Mouse (Mus musculus) lung, postnatal 0 days (tissue): Measurements from ENCODE around the gene Dnmt1. TPM values are rescaled to one million over a fixed set of nuclear protein-coding genes. Genes with fewer than 3 reads are reported as not detected.

Source experiments
- ATAC-seq: fragments of 200-750 bp; cut with Nextera tagmentation; 2 replicates; pipeline ENCODE4 v1.8.0; 2017; ENCODE audit warnings: moderate library complexity
- DNase-seq: peaks from one replicate; pipeline ENCODE4 v3.0.0-alpha.2; 2016; ENCODE audit warnings: low spot score
- H3K27ac ChIP-seq: fragments of 300-500 bp; sonication (generic); 2 replicates; pipeline ENCODE4 v1.5.1; 2014; ENCODE audit warnings: antibody characterized with exemption, mild to moderate bottlenecking, low read length, mixed read lengths
- H3K27me3 ChIP-seq: fragments of 300-500 bp; sonication (generic); replicated peaks from 2 replicates; pipeline ENCODE4 v1.6.1; 2014; ENCODE audit warnings: low read length, mixed read lengths; ENCODE audit not compliant: insufficient read depth
- H3K36me3 ChIP-seq: fragments of 300-500 bp; sonication (generic); 2 replicates; pipeline ENCODE4 v1.6.1; 2014; ENCODE audit warnings: low read length, mixed read lengths; ENCODE audit not compliant: insufficient read depth
- H3K4me1 ChIP-seq: fragments of 300-500 bp; sonication (generic); 2 replicates; pipeline ENCODE4 v1.6.1; 2014; ENCODE audit warnings: antibody characterized with exemption, low read depth, low read length, mixed read lengths; ENCODE audit not compliant: insufficient read depth
- H3K4me2 ChIP-seq: fragments of 300-500 bp; sonication (generic); replicated peaks from 2 replicates; pipeline ENCODE4 v1.6.1; 2014; ENCODE audit warnings: low read depth, mild to moderate bottlenecking, low read length, moderate library complexity, mixed read lengths
- H3K4me3 ChIP-seq: fragments of 300-500 bp; sonication (generic); 2 replicates; pipeline ENCODE4 v1.5.1; 2014; ENCODE audit warnings: low read depth, low read length
- H3K9ac ChIP-seq: fragments of 300-500 bp; sonication (generic); replicated peaks from 2 replicates; pipeline ENCODE4 v1.6.1; 2014; ENCODE audit warnings: low read depth, mild to moderate bottlenecking
- H3K9me3 ChIP-seq: fragments of 300-500 bp; sonication (generic); 2 replicates; pipeline ENCODE4 v1.6.1; 2016; ENCODE audit warnings: low read length, mixed read lengths
- CTCF ChIP-seq: IDR thresholded peaks from 2 replicates; pipeline ENCODE4 v1.5.1; 2016; ENCODE audit warnings: antibody characterized with exemption, mild to moderate bottlenecking
- EP300 ChIP-seq: IDR thresholded peaks from 2 replicates; pipeline ENCODE4 v1.6.1; 2016; ENCODE audit warnings: antibody characterized with exemption, mild to moderate bottlenecking, control low read depth
- WGBS: fragments of 180-500 bp; shearing (Covaris S2); extraction: QIAGEN DNeasy Blood & Tissue Kit; methylation state at CpG from one replicate; pipeline ENCODE4 v1.1.7; 2014; 5-methylcytosine and 5-hydroxymethylcytosine counted together
- microRNA-seq: library from miRNA; unstranded; fragments of <30 nt; microRNA quantifications from one replicate; pipeline ENCODE4, GENCODE M21; 2016
- polyA plus RNA-seq: library from polyadenylated mRNA; unstranded; fragments of >200 nt; fragmentation: Nextera tagmentation; extraction: Ambion mirVana; gene quantifications from 2 replicates; pipeline ENCODE4 v1.2.1, GENCODE M21; 2015

Dnmt1 gene
- polyA plus RNA-seq, 1 experiment from 2014 or later = 14.5 TPM

DNA sequence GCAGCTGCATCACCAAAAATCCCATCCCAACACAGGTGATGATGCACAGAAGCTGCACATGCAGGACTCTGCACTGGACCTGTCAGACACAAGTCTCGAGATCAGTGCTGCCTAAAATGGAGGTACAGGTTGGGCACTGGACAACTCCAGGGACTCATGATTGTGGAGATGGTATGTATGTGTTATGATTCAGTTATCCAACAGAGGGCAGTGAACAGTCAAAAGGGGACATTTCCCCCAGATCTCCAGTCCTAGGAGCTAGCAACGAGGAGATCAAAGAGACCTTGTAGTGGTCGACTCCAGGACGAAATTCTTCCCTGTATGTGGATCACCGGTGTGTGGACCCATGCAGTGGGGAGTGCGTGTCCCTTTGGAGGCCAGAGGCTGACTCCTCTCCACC is 99.8 kb downstream of the Dnmt1 start:
- Histone ChIP-seq H3K9me3 (no peaks in the 10 kb centered on the region), H3K4me2 (no peak overlapping the region), H3K4me3 (no peak overlapping the region), H3K4me1 (no peaks in the 10 kb centered on the region), H3K27ac (no peak overlapping the region), H3K9ac (no peak overlapping the region), H3K36me3 (no peaks in the 10 kb centered on the region), H3K27me3 (no peaks in the 10 kb centered on the region)
- WGBS = 36% methylated on average over 6 of the region's 6 CpGs
- TF ChIP-seq CTCF = no peak
- no peak for TF ChIP-seq EP300
- ATAC-seq (no peak), DNase-seq (no peak)

Small RNA genes within 50 kb of the gene (microRNA-seq; reads per million reads assigned to microRNA genes)
- not detected for gene Mir7081

Other genes with a start within 250 kb of the Dnmt1 start
- 0.36 and 0.55 TPM in 2 replicates for gene Olfm2, start 213.5 kb downstream of the Dnmt1 start, polyA plus RNA-seq
- 0.44 and 0.56 TPM in 2 replicates for gene Col5a3, start 144.8 kb downstream of the Dnmt1 start, polyA plus RNA-seq
- gene Rdh8, start 141.4 kb downstream of the Dnmt1 start, polyA plus RNA-seq = not detected in 2 replicates
- gene A230050P20Rik, start 91.2 kb downstream of the Dnmt1 start, polyA plus RNA-seq = 9.3 and 12.3 TPM in 2 replicates
- 3.2 and 3.3 TPM in 2 replicates for gene Angptl6, start 80.2 kb downstream of the Dnmt1 start, polyA plus RNA-seq
- 20.9 and 22.1 TPM in 2 replicates for gene Ppan, start 71.7 kb downstream of the Dnmt1 start, polyA plus RNA-seq
- gene Eif3g, start 61.3 kb downstream of the Dnmt1 start, polyA plus RNA-seq = 174 and 177 TPM in 2 replicates
- 60.8 and 62.3 TPM in 2 replicates for gene S1pr2, start 16.9 kb upstream of the Dnmt1 start, polyA plus RNA-seq
- 112 and 125 TPM in 2 replicates for gene Mrpl4, start 42.9 kb upstream of the Dnmt1 start, polyA plus RNA-seq
- 236 and 352 TPM in 2 replicates for gene Icam1, start 56.1 kb upstream of the Dnmt1 start, polyA plus RNA-seq
- gene Icam4, start 69.5 kb upstream of the Dnmt1 start, polyA plus RNA-seq = 3.3 and 3.8 TPM in 2 replicates
- 0.18 and 0.27 TPM in 2 replicates for gene Icam5, start 72.2 kb upstream of the Dnmt1 start, polyA plus RNA-seq
- gene Zglp1, start 107.2 kb upstream of the Dnmt1 start, polyA plus RNA-seq = 0.51 TPM in 1 of 2 replicates, not detected in the other
- 0.11 TPM in 1 of 2 replicates, not detected in the other for gene Gm49373, start 113.2 kb upstream of the Dnmt1 start, polyA plus RNA-seq
- gene Fdx1l, start 113.7 kb upstream of the Dnmt1 start, polyA plus RNA-seq = 36.7 and 40.9 TPM in 2 replicates
- 0.60 and 0.69 TPM in 2 replicates for gene Gm38431, start 132.1 kb upstream of the Dnmt1 start, polyA plus RNA-seq
- gene Raver1, start 132.1 kb upstream of the Dnmt1 start, polyA plus RNA-seq = 15.3 and 16.8 TPM in 2 replicates
- gene Tyk2, start 171.4 kb upstream of the Dnmt1 start, polyA plus RNA-seq = 10.9 and 12.5 TPM in 2 replicates
- gene Cdc37, start 190.1 kb upstream of the Dnmt1 start, polyA plus RNA-seq = 165 and 171 TPM in 2 replicates
- 3.9 and 4.7 TPM in 2 replicates for gene Pde4a, start 205.8 kb upstream of the Dnmt1 start, polyA plus RNA-seq